Mouse (Mus musculus) forebrain, embryonic 11.5 days (tissue): ENCODE data around the gene Ucp2. TPM values are rescaled to one million over a fixed set of nuclear protein-coding genes. Genes with fewer than 3 reads are reported as not detected.

Experiments
- ATAC-seq: fragments of 200-750 bp; cut with Nextera tagmentation; replicated peaks from 2 replicates; pipeline ENCODE4 v1.8.0; 2017; ENCODE audit warnings: moderate TSS enrichment; ENCODE audit not compliant: low FRiP score
- DNase-seq: peaks from one replicate; pipeline ENCODE4 v3.0.0-alpha.2; 2017; ENCODE audit warnings: low spot score
- H3K27ac ChIP-seq: fragments of 300-500 bp; sonication (generic); 2 replicates; pipeline ENCODE4 v1.5.1; 2014; ENCODE audit warnings: low read depth, low read length
- H3K27me3 ChIP-seq: fragments of 300-500 bp; sonication (generic); 2 replicates; pipeline ENCODE4 v1.6.1; 2014; ENCODE audit warnings: mild to moderate bottlenecking, low read length, mixed read lengths; ENCODE audit not compliant: control insufficient read depth, insufficient read depth
- H3K36me3 ChIP-seq: fragments of 300-500 bp; sonication (generic); 2 replicates; pipeline ENCODE4 v1.6.1; 2014; ENCODE audit warnings: mild to moderate bottlenecking, low read length, moderate library complexity, mixed read lengths; ENCODE audit not compliant: control insufficient read depth, insufficient read depth
- H3K4me1 ChIP-seq: fragments of 300-500 bp; sonication (generic); replicated peaks from 2 replicates; pipeline ENCODE4 v1.6.1; 2014; ENCODE audit warnings: low read length, mixed read lengths; ENCODE audit not compliant: control insufficient read depth, insufficient read depth
- H3K4me2 ChIP-seq: fragments of 300-500 bp; sonication (generic); 2 replicates; pipeline ENCODE4 v1.6.1; 2014; ENCODE audit warnings: low read depth, mild to moderate bottlenecking, low read length, moderate library complexity, mixed read lengths; ENCODE audit not compliant: severe bottlenecking
- H3K4me3 ChIP-seq: fragments of 300-500 bp; sonication (generic); 2 replicates; pipeline ENCODE4 v1.5.1; 2014; ENCODE audit warnings: low read depth, low read length
- H3K9ac ChIP-seq: fragments of 300-500 bp; sonication (generic); 2 replicates; pipeline ENCODE4 v1.6.1; 2014; ENCODE audit warnings: low read length
- H3K9me3 ChIP-seq: fragments of 300-500 bp; sonication (generic); 2 replicates; pipeline ENCODE4 v1.6.1; 2016; ENCODE audit warnings: low read length, mixed read lengths; ENCODE audit not compliant: control insufficient read depth
- WGBS: fragments of 180-500 bp; shearing (Covaris S2); extraction: QIAGEN DNeasy Blood & Tissue Kit; methylation state at CpG from one replicate; pipeline ENCODE4 v1.1.7; 2014; 5-methylcytosine and 5-hydroxymethylcytosine counted together
- polyA plus RNA-seq: library from polyadenylated mRNA; unstranded; fragments of >200 nt; fragmentation: Nextera tagmentation; extraction: Ambion mirVana; gene quantifications from 2 replicates; pipeline ENCODE4 v1.2.1, GENCODE M21; 2014

Ucp2 gene
- polyA plus RNA-seq, 1 experiment from 2014 or later = 90.4 TPM

DNA sequence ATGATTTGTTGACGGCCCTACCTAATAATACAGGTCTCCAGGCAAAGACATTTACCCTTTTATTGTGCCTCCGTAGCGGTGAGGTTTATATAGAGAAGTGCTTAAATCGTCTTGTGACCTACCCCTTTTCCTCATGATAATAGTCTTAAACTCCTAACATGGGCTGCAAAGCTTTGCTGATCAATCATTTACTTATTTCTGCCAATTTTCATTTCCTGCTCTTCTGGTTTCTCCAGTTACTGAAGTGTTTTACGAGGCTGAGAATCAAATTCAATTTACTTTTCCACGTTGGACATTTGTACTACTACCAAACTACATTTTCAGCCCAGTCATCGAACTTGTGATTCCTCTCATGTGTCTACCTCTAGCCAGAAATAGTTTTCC is 44.4 kb downstream of the Ucp2 start:
- DNase-seq (no peak), ATAC-seq (peak; percentile 9; the same call in 1 of the 2 replicates)
- Histone ChIP-seq H3K4me2 (peak overlapping the region; percentile 68), H3K27ac (no peak overlapping the region), H3K4me1 (no peaks in the 10 kb centered on the region), H3K27me3 (no peaks in the 10 kb centered on the region), H3K9ac (peak overlapping the region; percentile 80; the same call in 1 of the 2 replicates), H3K4me3 (peak overlapping the region; percentile 71), H3K36me3 (no peaks in the 10 kb centered on the region; the same call in 1 of the 2 replicates), H3K9me3 (no peaks in the 10 kb centered on the region)
- WGBS = 38% methylated on average over 7 of the region's 7 CpGs

DNA sequence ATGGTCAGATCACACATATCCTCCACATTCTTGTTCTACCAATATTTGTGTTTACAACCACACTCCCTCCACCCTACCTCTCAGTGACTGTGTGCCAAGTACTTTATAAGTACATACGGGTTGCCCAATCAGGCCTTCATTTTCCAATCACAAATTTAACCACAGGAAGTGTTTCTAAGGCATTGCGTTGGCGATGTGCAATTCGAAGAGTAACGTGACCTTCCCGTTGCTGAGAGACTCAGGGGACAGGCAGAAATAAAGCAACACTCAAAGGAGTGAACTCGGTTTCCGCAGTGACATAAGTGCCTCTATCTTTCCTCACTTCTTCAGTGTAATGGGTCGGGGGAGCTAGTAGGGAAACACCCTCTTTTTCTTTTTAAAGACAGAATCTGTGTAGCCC is 46.4 kb downstream of the Ucp2 start:
- no peaks in the 10 kb centered on the region for H3K27me3 ChIP-seq
- no peaks in the 10 kb centered on the region for H3K4me1 ChIP-seq
- no peak for ATAC-seq
- H3K4me3 ChIP-seq = no peak overlapping the region
- H3K9me3 ChIP-seq = no peaks in the 10 kb centered on the region
- no peak for DNase-seq
- no peak overlapping the region for H3K9ac ChIP-seq
- no peak overlapping the region for H3K27ac ChIP-seq
- H3K4me2 ChIP-seq = no peak overlapping the region
- WGBS = 94% methylated on average over 9 of the region's 9 CpGs
- H3K36me3 ChIP-seq = no peaks in the 10 kb centered on the region; the same call in 1 of the 2 replicates

DNA sequence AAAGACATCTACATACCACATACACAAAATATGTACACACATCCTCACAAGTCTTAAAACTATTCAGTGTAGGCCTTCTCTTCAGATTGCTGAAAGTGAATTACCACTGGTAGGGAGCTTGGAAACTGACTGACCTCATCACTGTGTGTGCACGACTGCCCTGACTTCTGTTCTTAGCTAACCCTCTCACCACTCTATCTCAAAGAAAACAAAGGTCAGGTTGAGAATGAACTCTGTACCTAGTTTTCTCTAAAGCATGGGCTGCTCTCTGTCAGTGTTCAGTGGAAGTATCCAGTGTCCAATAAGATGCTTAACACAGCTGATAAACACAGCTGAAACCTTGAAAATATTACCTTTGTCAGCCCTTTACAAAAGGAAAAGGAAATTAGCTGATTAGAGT is 51.3 kb downstream of the Ucp2 start:
- H3K27me3 ChIP-seq = no peaks in the 10 kb centered on the region
- 65% methylated on average over 1 of the region's 1 CpGs for WGBS
- H3K4me2 ChIP-seq = no peak overlapping the region
- H3K27ac ChIP-seq = no peak overlapping the region
- no peaks in the 10 kb centered on the region for H3K4me1 ChIP-seq
- no peak overlapping the region for H3K9ac ChIP-seq
- DNase-seq (no peak), ATAC-seq (no peak)
- H3K4me3 ChIP-seq = no peak overlapping the region
- H3K9me3 ChIP-seq = no peaks in the 10 kb centered on the region
- no peaks in the 10 kb centered on the region; the same call in 1 of the 2 replicates for H3K36me3 ChIP-seq

DNA sequence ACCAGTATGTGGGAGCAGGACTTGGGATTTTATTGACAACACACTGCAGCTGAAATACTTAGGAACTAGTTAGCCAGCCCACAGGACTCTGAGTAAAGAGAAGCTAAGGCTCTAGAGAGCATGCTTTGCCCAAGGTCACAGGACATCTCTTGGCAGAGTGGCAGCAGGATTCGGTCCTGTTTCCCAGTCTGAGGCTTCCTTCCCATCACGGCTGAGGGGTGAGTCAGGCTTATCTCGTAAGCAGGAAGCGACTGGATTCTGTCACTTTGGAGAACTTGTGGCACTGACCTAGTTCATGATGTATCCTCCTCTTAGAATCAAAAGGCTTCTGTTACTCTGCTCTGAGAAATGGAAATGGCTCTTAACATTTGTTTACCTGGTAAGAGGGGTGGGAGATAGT is 54.5 kb downstream of the Ucp2 start:
- Histone ChIP-seq H3K9ac (no peak overlapping the region), H3K36me3 (no peaks in the 10 kb centered on the region), H3K27ac (no peak overlapping the region), H3K4me1 (no peaks in the 10 kb centered on the region), H3K27me3 (no peaks in the 10 kb centered on the region), H3K4me3 (no peak overlapping the region), H3K9me3 (no peaks in the 10 kb centered on the region), H3K4me2 (no peak overlapping the region)
- WGBS = 85% methylated on average over 4 of the region's 4 CpGs
- ATAC-seq = no peak
- no peak for DNase-seq

- H3K27me3 ChIP-seq = no peaks in the 10 kb centered on the region
- no peak overlapping the region for H3K27ac ChIP-seq
- H3K36me3 ChIP-seq = no peaks in the 10 kb centered on the region
- DNase-seq = no peak
- no peak overlapping the region for H3K4me3 ChIP-seq
- H3K9me3 ChIP-seq = no peaks in the 10 kb centered on the region
- no peak for ATAC-seq
- no peak overlapping the region for H3K4me2 ChIP-seq
- no peaks in the 10 kb centered on the region for H3K4me1 ChIP-seq
- H3K9ac ChIP-seq = no peak overlapping the region
- 90% methylated on average over 3 of the region's 3 CpGs for WGBS
Measured at GRCm38 (mm10) chr7:100549796-100550195, 56.7 kb downstream of the Ucp2 start.

GRCm38 (mm10) chr7:100550338-100551007 is 57.3 kb downstream of the Ucp2 start:
- H3K4me3 ChIP-seq = no peak overlapping the region
- DNase-seq (no peak), ATAC-seq (no peak)
- H3K4me1 ChIP-seq = no peaks in the 10 kb centered on the region
- no peak overlapping the region for H3K27ac ChIP-seq
- H3K4me2 ChIP-seq = no peak overlapping the region
- 71% methylated on average over 5 of the region's 5 CpGs for WGBS
- no peaks in the 10 kb centered on the region for H3K27me3 ChIP-seq
- H3K9me3 ChIP-seq = no peaks in the 10 kb centered on the region
- no peaks in the 10 kb centered on the region for H3K36me3 ChIP-seq
- H3K9ac ChIP-seq = no peak overlapping the region

Other genes starting within 250 kb of the Ucp2 start
- gene P4ha3, start 207.8 kb upstream of the Ucp2 start, polyA plus RNA-seq = 5.6 and 6.8 TPM in 2 replicates
- 46.9 and 48.8 TPM in 2 replicates for gene C2cd3, start 121.1 kb upstream of the Ucp2 start, polyA plus RNA-seq
- gene Ppme1, start 121.0 kb upstream of the Ucp2 start, polyA plus RNA-seq = 94.5 and 106 TPM in 2 replicates
- not detected in 2 replicates for gene Ucp3, start 20.3 kb upstream of the Ucp2 start, polyA plus RNA-seq
- 0.49 and 0.84 TPM in 2 replicates for gene Dnajb13, start 21.6 kb downstream of the Ucp2 start, polyA plus RNA-seq
- 18.2 and 18.6 TPM in 2 replicates for gene Coa4, start 43.7 kb downstream of the Ucp2 start, polyA plus RNA-seq
- 147 TPM in 2 replicates for gene Rab6a, start 114.1 kb downstream of the Ucp2 start, polyA plus RNA-seq
- gene Mrpl48, start 115.0 kb downstream of the Ucp2 start, polyA plus RNA-seq = 52.2 and 58.6 TPM in 2 replicates
- 4.1 and 4.5 TPM in 2 replicates for gene Plekhb1, start 169.1 kb downstream of the Ucp2 start, polyA plus RNA-seq
- gene Fam168a, start 213.3 kb downstream of the Ucp2 start, polyA plus RNA-seq = 52.9 and 53.6 TPM in 2 replicates